Mouse (Mus musculus) spleen, adult 12 weeks (tissue): ENCODE data around the gene Gng8.

ENCODE experiments used
- DNase-seq: peaks from one replicate; pipeline ENCODE4 v3.0.0; 2022; ENCODE audit warnings: low spot score

Gng8 gene

GRCm38 (mm10) chr7:16876006-16876405, 15.6 kb upstream of the Gng8 start:
- no peak for DNase-seq

- DNase-seq = no peak
These were observed 15.0 kb upstream of the Gng8 start for GRCm38 (mm10) chr7:16876608-16877007.

- no peak for DNase-seq
These were observed 13.9 kb upstream of the Gng8 start for GRCm38 (mm10) chr7:16877717-16878116.

- no peak for DNase-seq
These were observed 11.6 kb upstream of the Gng8 start for GRCm38 (mm10) chr7:16879796-16880547.

GRCm38 (mm10) chr7:16880615-16881014, 11.0 kb upstream of the Gng8 start:
- no peak for DNase-seq

GRCm38 (mm10) chr7:16883162-16883561, 8.4 kb upstream of the Gng8 start:
- no peak for DNase-seq

GRCm38 (mm10) chr7:16884334-16884733, 7.3 kb upstream of the Gng8 start:
- no peak for DNase-seq

GRCm38 (mm10) chr7:16885271-16885776, 6.3 kb upstream of the Gng8 start:
- no peak for DNase-seq

- DNase-seq = no peak
These were observed 5.7 kb upstream of the Gng8 start for GRCm38 (mm10) chr7:16885905-16886304.

- DNase-seq = no peak
These were observed 1.1 kb upstream of the Gng8 start for GRCm38 (mm10) chr7:16890536-16890935.

- DNase-seq = no peak
These were observed 642 bp upstream of the Gng8 start for GRCm38 (mm10) chr7:16890944-16891343.

- DNase-seq = no peak
These were observed 755 bp downstream of the Gng8 start for GRCm38 (mm10) chr7:16892352-16892730.

GRCm38 (mm10) chr7:16893612-16894011, 2.0 kb downstream of the Gng8 start:
- DNase-seq = no peak

- DNase-seq = no peak
These were observed 2.7 kb downstream of the Gng8 start for GRCm38 (mm10) chr7:16894279-16894678.

GRCm38 (mm10) chr7:16895000-16895399, 3.4 kb downstream of the Gng8 start:
- no peak for DNase-seq

- DNase-seq = no peak
These were observed 3.9 kb downstream of the Gng8 start for GRCm38 (mm10) chr7:16895511-16895910.

GRCm38 (mm10) chr7:16900526-16900925, 8.9 kb downstream of the Gng8 start:
- DNase-seq = no peak

GRCm38 (mm10) chr7:16903439-16903955, 11.9 kb downstream of the Gng8 start:
- no peak for DNase-seq

GRCm38 (mm10) chr7:16904120-16904675, 12.6 kb downstream of the Gng8 start:
- DNase-seq = no peak

- no peak for DNase-seq
These were observed 14.0 kb downstream of the Gng8 start for GRCm38 (mm10) chr7:16905491-16906021.

GRCm38 (mm10) chr7:16906281-16906680, 14.7 kb downstream of the Gng8 start, which contains the start of gene Ptgir:
Ptgir (plus strand) TSS chr7:16906490.
- no peak for DNase-seq

GRCm38 (mm10) chr7:16906889-16907559, 15.4 kb downstream of the Gng8 start:
- no peak for DNase-seq

GRCm38 (mm10) chr7:16907842-16908241, 16.3 kb downstream of the Gng8 start:
- no peak for DNase-seq
